Mouse (Mus musculus) c-Kit-positive CD71-negative TER-119-negative erythroid progenitor cells, embryonic 14.5 days (primary cell): ENCODE data around the gene Iqgap2.

Source experiments
- DNase-seq: peaks from one replicate; pipeline ENCODE4 v3.0.0-alpha.2; 2013; ENCODE audit warnings: low read depth

Gene Iqgap2

GRCm38 (mm10) chr13:95712570-95713268, 179.0 kb downstream of the Iqgap2 start:
- DNase-seq, result no peak

GRCm38 (mm10) chr13:95712054-95712453, 179.7 kb downstream of the Iqgap2 start:
- DNase-seq, result no peak

GRCm38 (mm10) chr13:95705589-95705988, 186.1 kb downstream of the Iqgap2 start:
- DNase-seq, result no peak

- no peak for DNase-seq
These were observed 188.3 kb downstream of the Iqgap2 start for GRCm38 (mm10) chr13:95703376-95703775.

- no peak for DNase-seq
These were observed 193.8 kb downstream of the Iqgap2 start for GRCm38 (mm10) chr13:95697874-95698273.

GRCm38 (mm10) chr13:95696654-95697163, 195.0 kb downstream of the Iqgap2 start, which contains the start of gene F2rl2:
TSS of gene F2rl2 (plus strand) at chr13:95696853.
- no peak for DNase-seq

GRCm38 (mm10) chr13:95696120-95696653, 195.5 kb downstream of the Iqgap2 start:
- DNase-seq, result no peak

- DNase-seq, result no peak
These were observed 199.5 kb downstream of the Iqgap2 start for GRCm38 (mm10) chr13:95692201-95692600.

- no peak for DNase-seq
These were observed 203.1 kb downstream of the Iqgap2 start for GRCm38 (mm10) chr13:95688576-95688975.

- DNase-seq, result no peak
These were observed 206.0 kb downstream of the Iqgap2 start for GRCm38 (mm10) chr13:95685736-95686135.

GRCm38 (mm10) chr13:95684656-95685244, 207.0 kb downstream of the Iqgap2 start:
- DNase-seq, result no peak

- DNase-seq, result no peak
These were observed 212.2 kb downstream of the Iqgap2 start for GRCm38 (mm10) chr13:95679491-95679941.

GRCm38 (mm10) chr13:95679078-95679477, 212.6 kb downstream of the Iqgap2 start:
- DNase-seq, result no peak

GRCm38 (mm10) chr13:95672372-95672771, 219.3 kb downstream of the Iqgap2 start:
- DNase-seq, result no peak

GRCm38 (mm10) chr13:95671108-95671897, 220.4 kb downstream of the Iqgap2 start:
- no peak for DNase-seq

GRCm38 (mm10) chr13:95670534-95670933, 221.2 kb downstream of the Iqgap2 start:
- no peak for DNase-seq

GRCm38 (mm10) chr13:95667260-95667659, 224.5 kb downstream of the Iqgap2 start:
- no peak for DNase-seq

GRCm38 (mm10) chr13:95665644-95666356, 225.9 kb downstream of the Iqgap2 start:
- no peak for DNase-seq

- DNase-seq, result no peak
These were observed 227.9 kb downstream of the Iqgap2 start for GRCm38 (mm10) chr13:95663834-95664233.

GRCm38 (mm10) chr13:95659432-95659831, 232.3 kb downstream of the Iqgap2 start:
- DNase-seq, result no peak

GRCm38 (mm10) chr13:95657171-95657570, 234.6 kb downstream of the Iqgap2 start:
- DNase-seq, result peak; percentile 64

- DNase-seq, result no peak
These were observed 236.4 kb downstream of the Iqgap2 start for GRCm38 (mm10) chr13:95655284-95655683.
